Mouse (Mus musculus): Measurements from ENCODE around the gene Spint5. TPM values are rescaled to one million over a fixed set of nuclear protein-coding genes. Genes with fewer than 3 reads are reported as not detected.

Spint5 gene
- polyA plus RNA-seq, 1 experiment = not detected

DNA sequence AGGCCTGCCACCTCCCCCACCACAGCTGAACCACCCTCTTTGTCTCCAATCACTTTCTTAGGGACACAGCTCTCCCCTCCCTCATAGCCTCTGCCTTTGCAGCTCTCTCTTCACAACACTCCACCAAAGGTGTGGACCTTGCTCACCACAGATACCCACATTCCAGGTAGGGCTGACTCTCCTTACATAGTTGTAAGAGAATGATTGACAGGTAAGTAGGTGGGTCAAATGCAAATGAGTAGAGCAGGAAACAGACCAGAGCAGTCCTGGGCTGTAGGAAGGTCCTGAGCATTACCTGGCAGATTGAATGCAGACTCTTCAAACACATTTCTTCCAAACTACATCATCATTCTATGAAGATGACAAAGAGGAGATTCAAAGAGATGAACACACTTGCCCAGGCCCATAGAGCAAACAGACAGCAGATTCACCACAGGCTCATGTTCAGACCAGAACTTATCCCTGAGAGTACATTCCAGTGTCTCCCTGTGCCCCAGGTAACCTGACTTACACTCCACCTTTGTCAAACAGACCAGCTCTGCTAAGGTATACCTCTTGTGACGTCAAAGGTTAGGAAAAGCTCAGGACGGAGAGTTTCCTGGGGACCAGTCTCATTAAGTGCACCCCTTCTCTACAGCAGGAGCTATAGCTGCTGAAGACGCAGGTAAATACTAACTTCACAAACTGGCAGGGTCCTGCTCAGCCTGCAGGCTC, 22.4 kb downstream of the Spint5 start:
- no peak for TF ChIP-seq POLR2A (IDR thresholded peaks at IDR 0.05; ENCODE audit: borderline replicate concordance, extremely low read depth, insufficient read depth, insufficient read length, poor library complexity, severe bottlenecking)
- TF ChIP-seq CTCF (IDR thresholded peaks at IDR 0.05; ENCODE audit: borderline replicate concordance, extremely low read depth, insufficient read depth, insufficient read length) = no peak
- DNase-seq (ENCODE audit: low read depth) = no peak

- TF ChIP-seq CTCF (IDR thresholded peaks at IDR 0.05; ENCODE audit: borderline replicate concordance, extremely low read depth, insufficient read depth, insufficient read length) (no peak), POLR2A (IDR thresholded peaks at IDR 0.05; ENCODE audit: borderline replicate concordance, extremely low read depth, insufficient read depth, insufficient read length, poor library complexity, severe bottlenecking) (no peak)
- DNase-seq (ENCODE audit: low read depth) = no peak
Measured at GRCm38 (mm10) chr2:164739876-164740275, 24.8 kb downstream of the Spint5 start.

GRCm38 (mm10) chr2:164744987-164745386, 29.9 kb downstream of the Spint5 start:
- DNase-seq (ENCODE audit: low read depth) = no peak
- TF ChIP-seq CTCF (IDR thresholded peaks at IDR 0.05; ENCODE audit: borderline replicate concordance, extremely low read depth, insufficient read depth, insufficient read length) (no peak), POLR2A (IDR thresholded peaks at IDR 0.05; ENCODE audit: borderline replicate concordance, extremely low read depth, insufficient read depth, insufficient read length, poor library complexity, severe bottlenecking) (no peak)

- DNase-seq (ENCODE audit: low read depth) = peak; percentile 97
- TF ChIP-seq CTCF (IDR thresholded peaks at IDR 0.05; ENCODE audit: borderline replicate concordance, extremely low read depth, insufficient read depth, insufficient read length) (no peak), POLR2A (IDR thresholded peaks at IDR 0.05; ENCODE audit: borderline replicate concordance, extremely low read depth, insufficient read depth, insufficient read length, poor library complexity, severe bottlenecking) (peak; percentile 76)
Measured at GRCm38 (mm10) chr2:164745843-164746479, 30.9 kb downstream of the Spint5 start, which contains the start of the genes Wfdc3 and Dnttip1. Gene Wfdc3 (minus strand): TSS chr2:164745931. Gene Dnttip1 (plus strand): TSS chr2:164745983.

- TF ChIP-seq POLR2A (IDR thresholded peaks at IDR 0.05; ENCODE audit: borderline replicate concordance, extremely low read depth, insufficient read depth, insufficient read length, poor library complexity, severe bottlenecking) (no peak), CTCF (IDR thresholded peaks at IDR 0.05; ENCODE audit: borderline replicate concordance, extremely low read depth, insufficient read depth, insufficient read length) (no peak)
- no peak for DNase-seq (ENCODE audit: low read depth)
Measured at GRCm38 (mm10) chr2:164746693-164747092, 31.6 kb downstream of the Spint5 start.

DNA sequence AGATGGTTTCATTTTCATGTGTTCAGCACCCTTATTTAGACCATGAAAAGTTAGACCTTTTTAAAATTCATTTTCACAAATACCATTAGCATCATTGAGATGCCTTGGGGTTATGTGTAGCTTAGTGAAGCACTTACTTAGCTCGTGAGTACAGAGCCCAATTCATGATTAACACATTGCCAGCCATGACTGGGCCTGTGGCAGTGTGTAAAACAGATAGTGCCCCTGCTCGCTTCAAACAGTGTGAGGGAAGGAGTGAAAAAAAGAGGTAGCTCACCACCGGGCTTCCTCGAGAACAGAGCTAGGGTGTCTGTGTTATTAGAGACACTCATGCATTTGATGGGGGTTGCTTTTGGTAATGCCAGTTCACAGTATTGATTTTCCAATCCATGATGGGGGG, 33.1 kb downstream of the Spint5 start:
- no peak for TF ChIP-seq POLR2A (IDR thresholded peaks at IDR 0.05; ENCODE audit: borderline replicate concordance, extremely low read depth, insufficient read depth, insufficient read length, poor library complexity, severe bottlenecking)
- TF ChIP-seq CTCF (IDR thresholded peaks at IDR 0.05; ENCODE audit: borderline replicate concordance, extremely low read depth, insufficient read depth, insufficient read length) = no peak
- no peak for DNase-seq (ENCODE audit: low read depth)

- no peak for DNase-seq (ENCODE audit: low read depth)
Measured at GRCm38 (mm10) chr2:164748991-164749390, 33.9 kb downstream of the Spint5 start.

DNA sequence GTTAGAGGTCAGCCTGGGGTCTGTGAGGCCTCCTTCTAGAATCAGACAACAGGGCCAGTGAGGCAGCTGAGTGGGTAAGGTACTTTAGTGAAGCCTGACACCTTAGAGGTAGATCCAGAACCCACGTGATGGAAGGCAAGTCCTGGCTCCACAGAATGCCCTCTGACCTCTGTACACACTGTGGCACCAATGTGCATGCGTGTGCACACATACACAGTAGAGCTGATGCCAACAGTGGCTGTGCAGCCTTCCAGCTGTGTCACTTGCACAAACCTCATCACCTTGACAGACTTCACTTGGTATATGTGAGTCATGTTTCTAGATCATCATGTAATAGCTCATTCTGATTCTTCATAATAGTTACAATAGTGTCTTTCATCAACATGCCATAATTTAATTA, 37.3 kb downstream of the Spint5 start:
- no peak for DNase-seq (ENCODE audit: low read depth)
- TF ChIP-seq CTCF (IDR thresholded peaks at IDR 0.05; ENCODE audit: borderline replicate concordance, extremely low read depth, insufficient read depth, insufficient read length) (no peak), POLR2A (IDR thresholded peaks at IDR 0.05; ENCODE audit: borderline replicate concordance, extremely low read depth, insufficient read depth, insufficient read length, poor library complexity, severe bottlenecking) (no peak)

More at GRCm38 (mm10) chr2:164748991-164749390, 33.9 kb downstream of the Spint5 start:
- no peak for TF ChIP-seq POLR2A (IDR thresholded peaks at IDR 0.05; ENCODE audit: borderline replicate concordance, extremely low read depth, insufficient read depth, insufficient read length, poor library complexity, severe bottlenecking)
- TF ChIP-seq CTCF (IDR thresholded peaks at IDR 0.05; ENCODE audit: borderline replicate concordance, extremely low read depth, insufficient read depth, insufficient read length) = no peak

GRCm38 (mm10) chr2:164754105-164754504, 39.0 kb downstream of the Spint5 start:
- no peak for TF ChIP-seq POLR2A (IDR thresholded peaks at IDR 0.05; ENCODE audit: borderline replicate concordance, extremely low read depth, insufficient read depth, insufficient read length, poor library complexity, severe bottlenecking)
- TF ChIP-seq CTCF (IDR thresholded peaks at IDR 0.05; ENCODE audit: borderline replicate concordance, extremely low read depth, insufficient read depth, insufficient read length) = no peak
- DNase-seq (ENCODE audit: low read depth) = no peak

GRCm38 (mm10) chr2:164754800-164755199, 39.7 kb downstream of the Spint5 start:
- no peak for DNase-seq (ENCODE audit: low read depth)
- TF ChIP-seq POLR2A (IDR thresholded peaks at IDR 0.05; ENCODE audit: borderline replicate concordance, extremely low read depth, insufficient read depth, insufficient read length, poor library complexity, severe bottlenecking) (no peak), CTCF (IDR thresholded peaks at IDR 0.05; ENCODE audit: borderline replicate concordance, extremely low read depth, insufficient read depth, insufficient read length) (no peak)

- no peak for DNase-seq (ENCODE audit: low read depth)
- no peak for TF ChIP-seq POLR2A (IDR thresholded peaks at IDR 0.05; ENCODE audit: borderline replicate concordance, extremely low read depth, insufficient read depth, insufficient read length, poor library complexity, severe bottlenecking)
- no peak for TF ChIP-seq CTCF (IDR thresholded peaks at IDR 0.05; ENCODE audit: borderline replicate concordance, extremely low read depth, insufficient read depth, insufficient read length)
Measured at GRCm38 (mm10) chr2:164757841-164758240, 42.7 kb downstream of the Spint5 start.

Data from brain, embryonic 14.5 days (tissue).